Mouse (Mus musculus) effector memory CD4-positive, alpha-beta T cell, adult 7 months (primary cell): ENCODE data around the gene Primpol. TPM values are rescaled to one million over a fixed set of nuclear protein-coding genes. Genes with fewer than 3 reads are reported as not detected.

ENCODE experiments used
- polyA plus RNA-seq: library from polyadenylated mRNA; unstranded; fragments of 100-300 nt; shearing (Covaris generic); gene quantifications from one replicate; pipeline ENCODE4 v1.2.1, GENCODE M21; 2017

The Primpol gene
- 12.0 TPM for polyA plus RNA-seq

DNA sequence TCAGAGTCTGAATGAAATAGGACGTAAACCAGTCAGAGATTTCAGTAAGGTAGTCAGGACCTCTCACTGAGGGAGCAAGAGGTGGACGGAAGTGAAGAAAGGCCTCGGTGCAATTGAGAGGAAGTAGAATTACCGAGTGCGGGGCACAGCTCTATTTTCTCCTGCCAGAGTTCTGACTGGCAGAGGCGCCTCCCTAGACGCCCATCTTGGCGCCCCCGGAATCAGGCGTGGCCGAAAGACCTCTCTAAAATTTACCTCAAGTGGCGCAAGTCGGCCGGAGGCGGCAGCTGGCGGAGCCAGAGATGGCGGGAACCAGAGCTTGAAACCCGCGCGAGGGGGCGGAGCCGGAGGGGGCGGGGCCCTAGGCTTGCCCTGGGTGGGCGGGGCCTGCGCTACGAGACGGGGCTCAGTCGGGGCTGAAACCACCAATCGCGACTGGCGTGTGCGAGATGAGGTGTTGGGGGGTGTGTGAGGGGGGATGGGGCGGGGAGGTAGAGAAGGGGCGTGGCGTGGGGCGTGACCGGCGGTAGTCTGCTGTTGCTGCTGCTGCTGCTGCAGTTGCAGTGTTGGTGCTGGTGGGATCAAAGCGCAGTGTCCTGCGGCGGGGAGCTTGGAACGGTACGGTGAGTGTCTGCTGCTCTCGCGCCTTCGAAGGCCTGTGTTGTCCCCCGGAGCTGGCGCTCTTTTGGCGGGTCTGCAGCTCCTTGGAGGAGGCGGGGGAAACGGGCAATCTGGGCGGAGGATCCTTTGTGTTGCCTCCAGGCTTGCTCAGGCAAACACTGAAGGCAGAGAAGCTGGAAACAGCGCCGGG, at the start of gene Primpol, which contains the start of gene Casp3:
TSS of gene Primpol (minus strand) at position 334 of the 811 bp plus-strand sequence.
TSS of gene Casp3 (plus strand) at position 413 of the 811 bp plus-strand sequence.

GRCm38 (mm10) chr8:46551615-46552440, 65.2 kb downstream of the Primpol start, which contains the start of gene Cenpu:
TSS of gene Cenpu (plus strand) at chr8:46552028.

Other genes starting within 250 kb of the Primpol start
- 15.8 TPM for gene Acsl1, start 146.2 kb downstream of the Primpol start, polyA plus RNA-seq
- 2.2 TPM for gene Cenpu, start 65.2 kb downstream of the Primpol start, polyA plus RNA-seq
- gene Casp3, start 79 bp upstream of the Primpol start, polyA plus RNA-seq = 34.1 TPM
- gene Irf2, start 122.5 kb upstream of the Primpol start, polyA plus RNA-seq = 101 TPM